Mouse (Mus musculus): ENCODE data around the gene Tmem29. TPM values are rescaled to one million over a fixed set of nuclear protein-coding genes. Genes with fewer than 3 reads are reported as not detected.

Gene Tmem29
- total RNA-seq, 2 experiments from 2014 or later = 36.5 to 38.9 TPM

GRCm38 (mm10) chrX:150440505-150441338, 18.2 kb downstream of the Tmem29 start:
- no peak for TF ChIP-seq CTCF (IDR thresholded peaks at IDR 0.05)
- intact Hi-C loops (cut with DNase I) = no loop called here
- Histone ChIP-seq H3K27ac (peak overlapping the region; percentile 80), H3K4me3 (peak overlapping the region; percentile 48)
- DNase-seq (ENCODE audit: extremely low spot score in 1 of 2, low spot score in 2 of 2) = peak; percentile 70 to 78

- DNase-seq (ENCODE audit: extremely low spot score in 1 of 2, low spot score in 2 of 2) = no peak
- TF ChIP-seq CTCF (IDR thresholded peaks at IDR 0.05) = no peak
- Histone ChIP-seq H3K27ac (no peak overlapping the region), H3K4me3 (no peak overlapping the region)
- intact Hi-C loops (cut with DNase I) = no loop called here
Measured at GRCm38 (mm10) chrX:150436373-150436772, 22.6 kb downstream of the Tmem29 start.

DNA sequence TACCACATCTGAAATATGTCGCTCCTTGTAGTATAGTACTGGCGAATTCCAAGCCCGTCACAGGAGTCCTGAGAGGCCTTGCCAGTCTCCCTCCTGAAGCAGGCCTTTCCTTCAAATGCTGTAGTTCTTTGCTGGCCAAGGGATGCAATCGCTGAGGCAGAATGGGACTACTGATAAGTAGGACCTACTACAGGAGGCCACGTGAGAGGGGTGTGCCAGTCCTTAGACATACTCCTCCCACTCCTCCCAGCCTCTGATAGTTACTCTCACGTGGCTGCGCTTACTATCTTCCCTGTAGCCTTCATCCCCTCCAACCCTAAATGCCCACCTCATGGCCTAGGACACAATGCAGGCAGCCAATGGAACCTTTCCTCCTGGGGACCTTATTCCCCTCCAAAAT, 23.6 kb downstream of the Tmem29 start:
- Histone ChIP-seq H3K27ac (no peak overlapping the region), H3K4me3 (no peak overlapping the region)
- no peak for DNase-seq (ENCODE audit: extremely low spot score in 1 of 2, low spot score in 2 of 2)
- intact Hi-C loops (cut with DNase I) = no loop called here
- TF ChIP-seq CTCF (IDR thresholded peaks at IDR 0.05) = no peak

DNA sequence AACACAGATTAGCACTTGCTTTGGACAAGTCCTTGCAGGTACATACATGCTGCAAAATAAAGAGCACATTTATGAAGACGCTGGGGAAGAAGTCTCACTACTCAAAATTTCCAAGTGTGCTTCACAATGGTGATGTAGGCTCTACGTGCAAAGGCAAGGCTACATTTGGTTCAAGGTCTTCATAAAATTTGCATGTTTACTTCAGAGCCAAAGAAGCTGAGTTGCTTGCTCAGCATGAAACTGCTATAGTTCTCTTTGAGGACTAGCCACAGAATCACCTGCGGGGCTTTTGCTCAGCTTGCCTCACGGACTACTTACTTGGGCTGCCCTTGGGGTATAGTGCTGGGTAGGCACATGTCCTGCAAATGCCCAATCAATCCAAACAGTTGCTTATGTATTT, 45.4 kb downstream of the Tmem29 start:
- H3K27ac ChIP-seq = no peak overlapping the region
- no peak for DNase-seq (ENCODE audit: extremely low spot score in 1 of 2, low spot score in 2 of 2)
- intact Hi-C loops (cut with DNase I) = no loop called here
- TF ChIP-seq CTCF (IDR thresholded peaks at IDR 0.05) = no peak
- no peak overlapping the region for H3K4me3 ChIP-seq

Other genes with a start within 250 kb of the Tmem29 start
- gene Alas2, start 88.2 kb upstream of the Tmem29 start, total RNA-seq (2021) = 1 to 10 TPM; 4.7 to 5.4 TPM
- 1 to 10 TPM; 1.1 to 1.7 TPM for gene Pfkfb1, start 129.1 kb upstream of the Tmem29 start, total RNA-seq (2021)
- gene Apex2, start 130.7 kb upstream of the Tmem29 start, total RNA-seq (2021) = 10 to 100 TPM; 15.2 to 16.4 TPM
- 100 to 1,000 TPM; 156 to 158 TPM for gene Tro, start 198.4 kb upstream of the Tmem29 start, total RNA-seq (2021)

Data from left cerebral cortex, adult 2 months (tissue).